Mouse (Mus musculus): ENCODE results near the gene Afmid. TPM values are rescaled to one million over a fixed set of nuclear protein-coding genes. Genes with fewer than 3 reads are reported as not detected.
"Not testable (repeated sequence)": the region's sequence is repeated elsewhere in the genome, so short reads cannot be mapped to it uniquely, and the experiment has no call there.

Afmid gene
- 10 to 100 TPM in 1 of 2 experiments, 1 to 10 TPM in 1; 8.7 to 10.1 TPM for total RNA-seq (2021)

DNA sequence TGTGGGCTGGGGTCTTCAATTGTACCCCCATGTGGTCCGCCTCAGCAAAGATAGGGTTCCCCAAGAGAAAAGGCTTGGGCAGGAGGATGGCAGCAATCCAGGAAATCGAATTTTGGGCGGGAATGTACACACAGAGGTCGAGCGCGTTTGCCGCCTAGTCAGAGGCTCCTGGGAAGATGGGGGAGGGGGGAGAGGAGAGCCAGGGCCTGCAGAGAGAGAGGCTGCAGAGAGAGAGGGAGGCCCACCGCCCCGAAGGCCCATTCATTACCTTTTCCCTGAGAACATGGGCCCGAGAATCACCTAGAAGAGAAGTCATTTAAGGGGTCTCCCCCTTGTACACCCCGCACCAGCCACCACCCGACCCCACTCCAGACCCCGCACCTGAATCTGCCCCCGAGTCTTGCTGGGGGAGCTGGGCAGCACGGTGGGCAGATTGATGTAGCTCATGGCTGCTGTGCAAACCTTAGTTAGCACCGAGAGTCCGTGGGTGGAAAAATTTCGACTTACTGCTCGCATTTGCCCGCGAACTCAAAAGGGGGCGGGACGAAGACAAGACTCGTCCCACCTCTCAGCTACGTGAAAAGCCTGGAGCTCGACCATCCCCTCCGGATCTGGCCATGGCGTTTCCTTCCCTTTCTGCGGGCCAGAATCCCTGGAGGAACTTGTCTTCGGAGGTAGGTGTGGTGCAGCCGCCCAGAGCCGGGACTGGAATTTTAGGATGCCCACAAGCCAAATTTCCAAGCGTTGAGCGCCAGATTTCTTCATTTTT is at the start of gene Afmid, which contains the start of gene Tk1:
Gene Afmid (plus strand): TSS at position 592 of the 769 bp plus-strand sequence.
Gene Tk1 (minus strand): TSS at position 760 of the 769 bp plus-strand sequence.
- DNase-seq (ENCODE audit: extremely low spot score in 1 of 2, low spot score in 2 of 2): peak in 1 of 2 experiments; percentile 82
- intact Hi-C loops (cut with DNase I): loop anchor here (2.0 to 5.0 kb wide), 3 partner anchors 117 to 588 kb away; no protein-coding TSS in a partner anchor

DNA sequence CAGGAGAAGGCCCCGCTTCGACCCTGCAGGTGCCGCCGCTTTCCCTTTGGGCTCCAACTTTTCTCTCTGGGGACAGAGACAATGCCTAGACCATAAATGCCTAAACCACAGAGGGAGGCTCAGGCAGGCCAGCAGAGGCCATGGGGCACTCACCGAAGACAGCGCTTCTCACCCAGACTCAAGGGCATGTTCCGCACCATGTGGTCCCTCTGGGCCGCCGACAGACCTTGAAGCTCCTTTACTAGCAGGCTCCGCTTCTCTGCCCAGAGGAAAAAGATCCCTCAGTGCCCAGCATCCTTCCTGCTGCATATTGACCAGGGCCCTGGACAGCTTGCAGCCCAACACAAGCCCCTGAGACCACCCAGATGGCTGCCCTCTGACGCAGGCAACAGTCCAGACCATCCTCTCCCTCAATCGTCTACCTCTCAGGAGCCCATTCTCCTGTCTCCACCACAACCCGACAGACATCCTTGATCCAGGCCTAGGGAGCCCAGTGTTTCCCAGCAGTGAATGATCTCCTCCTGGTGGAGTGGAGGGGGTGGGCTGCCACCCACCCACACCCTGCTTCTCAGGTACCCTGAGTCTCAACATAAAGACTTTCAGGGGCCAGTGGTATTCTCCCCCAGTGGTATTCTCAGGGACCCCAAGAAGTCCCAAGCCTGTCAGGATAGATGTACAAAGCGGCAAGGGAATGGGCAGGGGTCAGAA is 49.5 kb upstream of the Afmid start:
- DNase-seq (ENCODE audit: extremely low spot score in 1 of 2, low spot score in 2 of 2): no peak
- intact Hi-C loops (cut with DNase I): no loop called here

DNA sequence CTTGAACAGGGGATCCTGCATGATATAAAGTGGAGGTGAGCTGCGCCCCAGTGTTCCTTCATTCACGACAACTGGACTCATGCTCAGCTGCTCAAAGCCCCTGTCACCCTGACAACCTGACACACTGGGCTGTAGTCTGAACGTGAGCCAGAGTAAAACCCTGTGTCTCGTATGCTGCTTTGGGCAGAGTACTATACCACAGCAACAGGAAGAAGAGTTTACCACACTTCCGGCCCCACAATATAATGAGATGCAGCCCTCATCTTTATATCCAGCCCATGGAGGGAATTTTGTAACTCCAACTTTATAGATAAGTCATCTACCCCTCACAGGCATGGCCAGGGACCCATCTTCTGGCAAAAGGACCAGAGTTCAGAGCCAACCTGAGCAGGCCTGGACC is 48.6 kb upstream of the Afmid start:
- intact Hi-C loops (cut with DNase I): no loop called here
- DNase-seq (ENCODE audit: extremely low spot score in 1 of 2, low spot score in 2 of 2): no peak

DNA sequence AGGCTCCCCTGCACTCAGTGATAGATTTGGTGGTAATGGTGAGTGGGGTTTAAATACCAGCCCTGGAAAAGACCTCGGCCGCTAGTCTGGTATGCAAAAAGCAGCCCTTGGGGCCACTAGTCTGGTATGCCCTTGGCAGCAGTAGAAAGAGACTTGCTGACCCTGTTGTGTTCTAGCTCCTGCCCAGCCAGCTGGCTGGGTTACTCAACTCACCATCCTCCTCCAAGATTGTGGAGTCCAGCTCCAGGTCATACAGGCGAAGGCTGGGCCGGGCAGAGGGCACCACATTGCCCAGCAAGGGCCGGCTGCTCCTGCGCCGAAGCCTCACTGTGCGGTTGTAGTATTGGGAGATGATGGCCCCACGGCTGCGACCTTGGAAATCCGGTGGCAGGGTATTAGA is 47.7 kb upstream of the Afmid start:
- DNase-seq (ENCODE audit: extremely low spot score in 1 of 2, low spot score in 2 of 2): no peak
- intact Hi-C loops (cut with DNase I): no loop called here

DNA sequence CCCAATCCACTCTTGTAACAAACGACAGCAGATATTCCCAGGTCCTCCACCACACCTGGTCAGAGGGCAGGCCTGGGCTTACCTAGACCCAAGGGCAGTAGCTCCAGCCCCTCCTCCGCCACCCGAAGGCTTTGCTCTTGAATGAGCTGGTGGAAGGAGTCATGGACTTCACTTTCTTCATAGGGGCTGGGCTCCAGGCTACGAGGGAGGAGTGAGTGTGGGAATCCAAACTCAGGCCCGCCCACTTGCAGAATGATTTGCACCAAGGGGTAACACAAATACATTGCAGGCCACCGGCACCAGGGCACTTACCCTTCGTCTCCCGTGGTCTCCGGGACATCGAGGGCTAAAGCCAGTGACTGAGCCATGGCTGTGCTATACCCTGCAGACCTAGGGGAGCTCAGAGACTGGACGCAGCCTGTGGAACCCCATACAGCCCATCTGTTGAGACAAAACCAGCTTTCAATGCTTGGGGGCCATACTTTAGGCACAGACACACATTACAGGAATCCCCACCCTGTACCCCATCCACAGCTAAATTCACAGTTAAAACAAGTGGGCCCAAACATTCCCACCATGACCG is 46.8 kb upstream of the Afmid start:
- DNase-seq (ENCODE audit: extremely low spot score in 1 of 2, low spot score in 2 of 2): peak in 1 of 2 experiments; percentile 53
- intact Hi-C loops (cut with DNase I): no loop called here

DNA sequence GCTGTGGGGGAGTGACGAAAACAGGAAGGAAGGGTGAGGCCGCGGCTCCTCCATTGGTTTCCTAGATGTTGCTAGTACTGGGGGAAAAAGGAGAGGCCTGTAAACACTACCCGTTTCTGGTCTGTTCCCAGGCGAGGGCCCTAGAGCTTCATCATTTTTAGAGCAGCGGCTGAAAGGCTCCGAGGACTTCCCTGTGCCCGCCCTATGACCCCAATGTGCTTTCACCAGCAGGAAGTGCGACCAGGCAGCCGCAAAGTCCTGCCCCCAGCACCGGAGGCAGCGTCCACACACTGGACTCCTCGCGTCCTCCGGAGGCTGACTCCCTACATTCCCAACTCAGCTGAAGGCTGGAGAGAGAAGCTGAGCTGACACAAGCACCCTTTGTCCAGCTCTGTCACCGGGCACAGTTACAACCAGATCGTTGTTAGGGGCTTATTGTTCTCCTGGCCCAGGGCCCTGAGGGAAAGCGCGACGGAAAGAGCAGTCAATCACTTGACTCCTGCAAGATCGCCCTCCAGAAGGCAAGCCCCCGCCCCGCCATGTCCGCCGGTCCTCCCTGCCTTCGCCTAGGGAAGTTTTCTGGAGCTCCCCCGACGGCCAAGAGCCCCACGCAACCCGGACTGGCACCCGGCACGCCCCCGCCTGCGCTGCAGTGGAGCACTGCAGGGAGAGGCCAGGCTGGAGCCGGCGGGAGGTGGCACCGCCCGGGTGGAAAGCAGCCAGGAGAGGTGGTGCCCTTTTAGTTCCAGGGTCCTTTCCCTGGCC is 46.1 kb upstream of the Afmid start:
- intact Hi-C loops (cut with DNase I): no loop called here
- DNase-seq (ENCODE audit: extremely low spot score in 1 of 2, low spot score in 2 of 2): peak in 1 of 2 experiments; percentile 88

DNA sequence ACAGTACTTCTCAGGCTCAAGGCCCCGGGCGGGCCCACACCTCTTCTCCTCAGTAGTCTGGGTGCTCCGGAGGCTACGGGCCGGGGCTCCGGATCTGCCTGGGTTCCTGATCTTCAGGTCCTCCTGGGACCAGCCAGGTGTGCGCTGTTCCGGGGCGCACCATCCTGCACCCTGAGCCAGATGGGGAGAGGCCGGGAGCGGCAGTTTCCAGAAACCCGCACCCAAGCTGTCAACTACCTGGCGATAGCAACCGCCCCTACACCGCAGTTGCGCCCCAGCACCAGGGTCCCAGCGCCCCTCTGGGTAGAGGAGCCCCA is 45.6 kb upstream of the Afmid start:
- no peak for DNase-seq (ENCODE audit: extremely low spot score in 1 of 2, low spot score in 2 of 2)
- intact Hi-C loops (cut with DNase I): no loop called here

DNA sequence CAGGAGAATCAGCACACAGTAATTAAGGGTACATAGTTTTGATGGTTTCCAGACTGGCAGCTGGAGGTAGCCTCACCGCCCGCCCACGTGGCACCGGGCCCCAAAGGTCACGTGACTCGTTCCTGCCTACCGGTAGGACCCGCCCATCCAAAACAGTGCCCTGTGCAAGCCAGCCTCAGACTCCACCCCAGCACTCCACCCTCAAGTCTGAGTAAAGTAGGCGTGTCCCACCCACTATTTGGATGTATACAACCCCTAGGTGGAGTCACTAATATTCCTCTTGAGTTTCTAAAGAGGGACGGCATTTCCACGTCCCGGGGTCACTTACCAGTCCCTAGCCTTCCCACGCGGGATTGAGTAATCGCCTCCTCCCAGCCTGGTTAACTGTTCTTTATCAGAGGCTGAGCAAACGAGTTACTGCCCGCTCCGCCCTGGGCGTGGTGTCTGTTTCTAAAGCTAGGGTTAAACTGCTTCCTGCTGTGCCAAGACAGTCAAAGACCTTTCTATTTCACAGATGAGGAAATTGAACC is 45.1 kb upstream of the Afmid start:
- intact Hi-C loops (cut with DNase I): no loop called here
- DNase-seq (ENCODE audit: extremely low spot score in 1 of 2, low spot score in 2 of 2): peak in 1 of 2 experiments; percentile 86

DNA sequence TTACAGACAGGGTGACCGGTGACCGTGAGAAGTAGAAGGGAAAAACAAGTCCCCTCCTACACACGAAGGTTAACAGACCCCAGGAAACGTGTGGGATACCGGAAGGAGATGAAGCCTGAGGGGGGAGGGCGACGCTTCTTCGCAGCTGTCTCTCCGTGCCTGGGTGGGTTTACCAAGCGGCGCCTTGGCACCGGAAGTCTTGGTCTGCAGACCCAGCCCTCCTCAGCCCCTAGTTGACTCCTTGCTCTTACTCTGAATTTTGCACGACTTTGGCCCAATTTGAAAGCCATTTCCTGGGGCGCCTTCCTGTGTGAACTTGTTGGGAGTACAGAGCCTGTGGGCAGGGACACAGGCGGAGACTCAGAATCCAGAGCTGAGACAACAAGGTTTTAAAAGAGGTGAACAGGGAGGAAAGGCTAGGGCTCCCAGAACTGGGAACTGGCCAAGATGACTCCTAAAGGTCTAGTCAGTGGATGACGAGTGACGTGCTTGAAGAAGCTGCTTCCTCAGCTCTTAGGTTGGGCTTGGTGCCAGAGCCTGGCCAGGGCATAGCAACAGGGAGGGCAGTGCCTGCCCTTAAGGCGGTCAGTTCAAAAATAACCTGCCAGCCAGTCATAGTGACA is 44.4 kb upstream of the Afmid start:
- peak in 1 of 2 experiments; percentile 81 for DNase-seq (ENCODE audit: extremely low spot score in 1 of 2, low spot score in 2 of 2)
- intact Hi-C loops (cut with DNase I): no loop called here

DNA sequence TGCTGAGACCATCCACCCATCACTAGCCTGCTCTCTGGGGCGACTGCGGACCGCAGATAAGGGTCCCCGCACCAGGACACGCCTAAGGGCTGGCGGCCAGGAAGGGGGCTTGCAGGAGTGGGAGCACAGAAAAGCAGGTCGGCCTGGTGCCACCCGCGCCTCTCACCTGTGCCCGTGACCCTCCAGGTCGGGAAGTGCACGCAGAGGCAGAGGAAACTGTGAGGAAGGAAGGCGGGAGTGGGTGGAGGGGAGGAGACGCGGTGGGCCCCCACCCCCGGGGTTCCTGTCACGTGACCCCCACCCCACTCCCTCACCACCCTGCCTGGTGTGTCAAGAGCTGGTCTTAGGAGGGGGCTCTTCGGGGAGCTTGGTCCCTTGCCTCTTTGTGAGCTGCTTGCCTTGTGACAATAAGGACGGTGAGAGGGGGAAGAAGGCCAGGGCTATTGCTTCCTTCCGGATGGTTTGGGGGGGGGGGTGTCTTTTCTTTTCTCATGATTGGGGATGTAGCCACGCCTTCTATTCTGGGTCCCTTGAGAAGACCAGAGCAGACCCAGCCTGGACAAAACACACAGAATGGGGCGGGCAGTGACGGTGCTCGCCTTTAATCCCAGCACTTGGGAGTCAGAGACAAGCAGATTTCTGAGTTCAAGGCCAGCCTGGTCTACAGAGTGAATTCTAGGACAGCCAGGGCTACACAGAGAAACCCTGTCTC is 43.6 kb upstream of the Afmid start, which contains the start of the genes Tmc8 and Tmc6:
Gene Tmc8 (plus strand): TSS at position 84 of the 712 bp plus-strand sequence.
Gene Tmc6 (minus strand): TSS at position 206 of the 712 bp plus-strand sequence.
- intact Hi-C loops (cut with DNase I): no loop called here

DNA sequence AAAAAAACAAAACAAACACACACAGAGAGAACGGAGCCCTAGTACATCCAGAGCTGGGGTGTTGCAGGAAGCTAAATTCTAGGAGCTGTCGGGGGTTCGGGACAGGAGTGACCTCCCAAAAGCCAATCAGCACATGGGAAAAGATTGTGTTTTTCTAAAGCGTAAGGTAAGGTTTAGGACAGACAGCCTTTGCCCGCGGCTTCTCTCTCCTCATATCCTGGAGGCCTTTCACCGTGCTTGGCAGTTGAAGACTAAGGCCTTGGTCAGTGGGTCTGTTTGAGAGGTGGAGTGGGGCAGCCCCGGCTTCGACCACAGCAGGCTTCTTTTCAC is 43.1 kb upstream of the Afmid start:
- DNase-seq (ENCODE audit: extremely low spot score in 1 of 2, low spot score in 2 of 2): no peak
- intact Hi-C loops (cut with DNase I): no loop called here

More for the DNA sequence above, 43.6 kb upstream of the Afmid start, which contains the start of the genes Tmc8 and Tmc6:
- peak in 1 of 2 experiments; percentile 65 for DNase-seq (ENCODE audit: extremely low spot score in 1 of 2, low spot score in 2 of 2)

DNA sequence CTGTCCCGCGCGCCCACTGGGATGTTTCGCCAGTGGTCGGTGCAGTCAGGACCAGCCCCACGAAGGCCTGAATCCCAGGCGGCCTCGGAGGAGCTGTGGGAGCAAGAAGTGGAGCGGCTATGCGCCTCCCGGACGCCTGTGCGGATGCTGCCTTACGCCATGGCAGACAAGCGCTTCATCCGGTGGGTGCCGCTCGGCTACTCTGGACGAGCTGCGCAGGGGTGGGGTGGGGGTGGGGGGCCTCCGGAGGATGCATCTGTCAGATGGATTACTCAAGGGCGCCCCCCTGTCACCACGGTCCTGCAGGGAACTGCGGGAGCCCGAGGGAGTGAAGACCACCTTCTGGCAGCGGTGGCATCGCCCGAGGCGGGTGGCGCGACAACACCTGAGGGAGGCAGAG is 42.6 kb upstream of the Afmid start:
- peak; percentile 61 to 87 for DNase-seq (ENCODE audit: extremely low spot score in 1 of 2, low spot score in 2 of 2)
- intact Hi-C loops (cut with DNase I): no loop called here

DNA sequence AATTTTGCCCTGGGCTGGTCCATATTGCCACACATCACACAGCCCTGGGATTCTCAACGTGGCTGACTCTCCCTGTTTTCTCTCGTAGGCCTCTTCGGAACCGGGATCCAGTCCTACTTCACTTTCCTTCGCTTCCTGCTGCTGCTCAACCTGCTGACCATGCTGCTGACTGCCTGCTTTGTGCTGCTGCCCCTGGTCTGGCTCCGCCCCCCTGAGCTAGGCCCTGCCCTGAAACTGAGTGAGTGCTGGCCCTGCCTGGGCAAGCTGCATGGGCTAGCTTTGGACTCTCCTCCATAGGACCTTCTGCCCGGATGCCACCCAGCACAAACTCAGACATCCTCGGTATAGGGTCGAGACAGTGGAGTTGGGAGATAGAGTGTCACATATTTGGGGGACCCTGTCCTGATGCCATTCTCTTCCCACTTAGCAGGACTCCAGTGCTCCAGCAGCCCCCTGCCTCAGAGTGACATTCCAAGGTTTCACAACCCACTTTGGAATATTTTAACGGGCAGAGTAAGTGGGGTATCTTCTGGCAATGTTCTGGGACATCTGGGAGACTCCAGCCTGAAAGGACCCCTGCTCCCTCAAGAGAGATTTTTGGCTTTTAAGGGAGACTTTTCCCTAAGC is 41.9 kb upstream of the Afmid start:
- intact Hi-C loops (cut with DNase I): no loop called here

DNA sequence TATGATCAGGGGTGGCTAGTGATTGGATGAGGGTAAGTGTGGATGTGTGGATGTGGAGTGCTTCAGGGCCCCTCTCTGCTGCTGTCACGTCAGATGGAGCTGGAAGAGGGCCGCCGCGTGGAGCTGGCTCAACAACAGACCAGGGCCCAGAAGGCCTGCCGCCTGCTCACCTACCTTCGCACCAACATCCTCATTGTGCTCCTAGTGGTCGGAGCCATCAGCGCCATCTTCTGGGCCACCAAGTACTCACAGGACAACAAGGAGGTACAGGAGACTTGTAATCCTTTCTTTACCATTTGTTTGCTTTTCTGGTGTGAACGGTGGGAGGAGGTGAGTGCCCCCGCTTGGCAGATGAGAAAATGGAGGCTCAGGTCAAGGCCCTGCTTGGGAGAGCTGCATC is 39.4 kb upstream of the Afmid start:
- intact Hi-C loops (cut with DNase I): no loop called here

More for the DNA sequence above, 41.9 kb upstream of the Afmid start:
- peak in 1 of 2 experiments; percentile 65 for DNase-seq (ENCODE audit: extremely low spot score in 1 of 2, low spot score in 2 of 2)

DNA sequence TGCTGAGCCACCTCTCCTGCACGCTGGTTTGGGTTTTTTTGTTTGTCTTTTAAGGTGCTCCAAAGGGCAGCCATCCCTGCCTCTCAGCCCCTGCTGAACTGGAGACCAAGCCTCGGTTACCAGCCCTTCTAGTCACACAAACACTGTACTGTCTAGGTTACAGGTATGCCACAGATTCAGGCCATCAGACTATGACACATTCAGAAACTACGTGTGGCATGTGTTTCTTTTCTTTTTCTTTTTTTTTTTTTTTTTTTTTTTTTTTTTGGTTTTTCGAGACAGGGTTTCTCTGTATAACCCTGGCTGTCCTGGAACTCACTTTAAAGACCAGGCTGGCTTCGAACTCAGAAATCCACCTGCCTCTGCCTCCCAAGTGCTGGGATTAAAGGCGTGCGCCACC is 37.2 kb upstream of the Afmid start:
- intact Hi-C loops (cut with DNase I); DNase-seq (ENCODE audit: extremely low spot score in 1 of 2, low spot score in 2 of 2): not testable (repeated sequence)

More for the DNA sequence above, 39.4 kb upstream of the Afmid start:
- DNase-seq (ENCODE audit: extremely low spot score in 1 of 2, low spot score in 2 of 2): peak in 1 of 2 experiments; percentile 71

DNA sequence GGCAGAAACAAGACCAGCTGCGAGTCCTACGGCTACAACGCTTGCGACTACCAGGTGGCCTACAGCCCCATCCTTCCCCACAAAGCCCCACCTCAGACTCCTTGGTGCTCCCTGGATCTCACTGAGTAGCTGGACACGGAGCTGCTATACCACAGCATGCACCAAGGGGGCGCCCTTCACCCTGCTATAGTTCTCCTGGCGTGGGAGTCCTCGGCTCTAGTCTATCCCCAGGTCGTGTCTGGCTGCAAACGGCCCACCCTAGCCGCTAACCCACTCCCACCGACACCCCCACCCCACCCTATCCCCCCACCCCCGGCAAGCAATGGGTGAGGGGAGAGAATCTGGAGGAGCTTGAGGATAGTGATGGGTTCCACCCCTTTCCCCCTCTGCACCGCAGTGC is 35.4 kb upstream of the Afmid start:
- peak in 1 of 2 experiments; percentile 74 for DNase-seq (ENCODE audit: extremely low spot score in 1 of 2, low spot score in 2 of 2)

More for the DNA sequence above, 35.4 kb upstream of the Afmid start:
- intact Hi-C loops (cut with DNase I): no loop called here
